Mouse (Mus musculus) kidney, postnatal 14 days (tissue): Measurements from ENCODE around the gene Pcdh8.

Experiments used
- DNase-seq: peaks from one replicate; pipeline ENCODE4 v3.0.0; 2022; ENCODE audit warnings: mixed read lengths

The Pcdh8 gene

GRCm38 (mm10) chr14:79753733-79754132, 17.4 kb downstream of the Pcdh8 start:
- no peak for DNase-seq

DNA sequence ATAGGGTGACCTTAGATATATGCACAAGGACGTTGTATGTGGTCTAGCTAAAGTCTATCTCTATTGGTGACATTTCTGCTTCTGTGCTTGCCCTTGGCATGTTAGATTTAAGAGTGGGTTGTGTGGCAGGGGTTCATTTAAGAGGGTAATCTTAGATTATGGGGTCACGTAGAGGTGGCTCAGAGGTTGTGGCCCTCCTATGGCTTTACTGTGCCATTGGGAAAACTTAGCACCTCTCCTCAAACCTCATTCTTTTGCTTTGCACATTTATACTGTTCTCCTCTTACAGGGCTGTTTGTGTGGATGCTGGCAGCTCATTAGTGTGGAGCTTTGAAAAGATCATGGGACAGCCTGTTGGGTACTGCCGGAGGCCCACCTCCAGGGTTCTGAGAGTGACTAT, 30.6 kb downstream of the Pcdh8 start:
- no peak for DNase-seq

DNA sequence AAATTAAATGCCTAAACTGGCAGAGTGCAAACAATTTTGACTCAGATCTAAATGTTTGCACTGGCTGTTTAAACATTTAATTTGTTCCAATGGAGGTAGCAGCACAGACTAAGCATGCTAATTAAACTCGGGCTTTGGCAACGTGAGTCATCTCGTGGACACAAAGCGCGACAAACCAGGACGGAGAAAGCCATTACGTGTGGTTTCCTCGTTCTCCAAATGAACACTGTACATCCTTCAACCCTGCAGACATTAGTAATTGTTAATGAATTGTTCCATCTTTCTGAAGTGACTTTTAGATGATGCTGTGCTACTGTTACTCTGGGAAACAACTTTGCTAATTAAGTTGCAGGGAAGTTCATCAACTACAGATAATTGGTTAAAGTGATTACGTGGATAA, 32.7 kb downstream of the Pcdh8 start:
- DNase-seq, result no peak

DNA sequence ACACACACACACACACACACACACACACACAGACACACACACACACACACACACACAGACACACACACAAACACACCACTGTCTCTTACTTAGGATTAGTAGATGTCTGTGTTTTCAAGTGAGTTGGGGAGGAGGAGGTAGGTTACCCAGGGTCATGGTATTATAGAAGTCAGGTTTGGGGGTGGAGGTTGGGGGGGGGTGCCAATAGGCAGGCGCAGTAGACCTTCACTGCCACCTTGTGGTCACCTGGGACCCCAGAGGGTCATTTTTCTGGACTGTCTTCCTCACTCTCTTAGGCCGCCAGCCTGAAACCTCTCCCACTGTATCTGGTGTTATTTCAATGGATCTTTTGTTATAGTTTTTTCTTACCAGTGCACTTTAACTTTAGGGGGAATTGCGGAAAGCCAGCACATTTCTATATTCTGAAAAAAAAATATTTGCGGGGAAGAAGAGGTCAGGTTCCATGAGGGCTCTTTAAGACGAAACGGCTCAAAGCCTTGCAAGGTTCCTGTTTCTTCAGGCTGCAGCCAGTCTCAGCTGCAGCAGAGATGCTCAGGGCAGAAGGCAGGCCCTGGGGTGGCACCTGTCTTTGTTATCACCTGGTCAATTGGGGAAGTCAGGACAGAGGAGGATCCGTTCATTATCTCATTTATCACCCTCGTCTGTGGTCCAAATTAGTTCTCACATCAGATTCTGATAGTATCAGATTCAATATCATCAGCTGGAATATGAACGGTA, 33.3 kb downstream of the Pcdh8 start:
- DNase-seq, result peak; percentile 12

- DNase-seq, result peak; percentile 6
Observed at GRCm38 (mm10) chr14:79736781-79737180, 34.3 kb downstream of the Pcdh8 start.

DNA sequence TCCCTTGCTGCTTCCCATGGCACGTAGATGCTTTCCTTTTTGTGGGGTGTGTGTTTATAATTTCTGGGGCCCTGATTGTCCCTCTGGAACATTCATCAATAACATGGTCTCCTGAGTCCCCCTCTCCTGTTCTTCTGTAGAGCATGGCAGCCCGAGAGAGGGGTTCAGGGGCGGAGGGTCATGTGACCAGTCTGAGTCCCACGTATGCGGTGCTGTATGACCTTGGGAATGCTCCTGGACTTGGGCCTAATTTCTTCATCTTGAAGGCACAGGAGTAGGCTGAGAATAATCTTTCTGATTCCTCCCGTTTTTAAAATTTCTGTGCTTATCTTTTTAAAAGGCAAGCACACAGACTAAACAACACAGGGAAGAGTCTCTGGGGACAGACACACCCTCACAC, 37.6 kb downstream of the Pcdh8 start:
- DNase-seq, result no peak

DNA sequence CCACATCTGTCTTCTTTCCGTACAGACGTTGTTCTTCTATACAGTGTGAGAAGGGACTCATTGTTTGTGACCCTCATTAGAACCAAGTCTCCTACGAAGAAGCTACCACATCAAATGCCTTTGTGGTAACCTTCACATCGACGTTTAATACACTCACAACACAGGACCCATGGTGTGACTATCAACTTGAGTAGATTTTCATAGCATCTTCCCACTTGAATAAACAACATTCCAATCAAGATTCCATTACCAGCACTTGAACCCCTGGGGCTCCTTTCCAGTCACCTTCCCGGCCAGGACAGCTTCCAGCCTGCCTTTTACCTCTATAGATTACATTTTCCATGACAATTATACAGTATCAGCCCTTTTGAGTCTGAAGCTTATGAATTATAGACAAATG, 42.3 kb downstream of the Pcdh8 start:
- no peak for DNase-seq

- DNase-seq, result no peak
Observed at GRCm38 (mm10) chr14:79724002-79724681, 47.0 kb downstream of the Pcdh8 start.

DNA sequence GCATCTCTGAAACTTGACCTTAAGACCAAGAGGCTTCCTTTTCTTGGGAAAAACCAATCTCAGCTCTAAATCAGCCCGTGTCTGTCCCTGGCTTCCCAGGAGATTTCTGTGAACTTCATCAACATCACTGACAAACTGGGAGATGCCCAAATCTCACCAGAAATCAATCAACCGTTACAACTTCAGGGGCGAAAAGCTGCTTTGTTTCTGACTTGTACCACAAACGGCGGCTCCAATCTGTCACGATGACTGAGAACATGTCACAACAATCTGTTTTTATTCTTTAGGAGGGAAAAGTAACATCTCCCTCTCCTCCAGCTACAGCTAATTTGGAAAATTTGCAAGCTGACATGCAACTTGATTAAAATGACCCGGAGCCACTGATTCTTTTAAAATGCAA, 48.9 kb downstream of the Pcdh8 start:
- no peak for DNase-seq
